Mouse (Mus musculus): ENCODE data around the gene Fgfr4. TPM values are rescaled to one million over a fixed set of nuclear protein-coding genes. Genes with fewer than 3 reads are reported as not detected.
"Not testable (repeated sequence)": the region's sequence is repeated elsewhere in the genome, so short reads cannot be mapped to it uniquely, and the experiment has no call there.

Fgfr4 gene
- polyA plus RNA-seq, 1 experiment from 2014 or later = 0.25 TPM

DNA sequence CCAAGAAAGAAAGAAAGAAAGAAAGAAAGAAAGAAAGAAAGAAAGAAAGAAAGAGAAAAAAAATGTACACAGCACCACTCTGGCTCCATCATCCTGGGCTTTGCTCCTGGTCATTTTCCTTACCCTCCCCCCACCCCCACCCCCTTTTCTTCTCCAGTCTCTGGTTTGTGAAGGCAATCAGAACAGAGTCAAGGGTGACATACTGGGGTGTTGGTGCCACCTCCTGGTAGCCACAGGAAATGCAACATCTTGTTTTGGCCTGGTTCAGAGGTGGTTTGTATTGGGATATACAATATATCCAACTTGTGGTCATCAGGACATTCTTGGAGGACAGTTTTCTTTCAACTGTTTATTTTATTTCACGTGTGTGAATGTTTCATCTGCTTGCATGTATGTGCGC lies 26.1 kb downstream of the Fgfr4 start:
- no peaks in the 10 kb centered on the region for H3K9me3 ChIP-seq (replicated peaks)
- 34% methylated on average over 2 of the region's 2 CpGs for WGBS
- H3K4me1 ChIP-seq = peaks cover 19% of the 10 kb centered on the region
- H3K36me3 ChIP-seq = no peaks in the 10 kb centered on the region
- H3K27me3 ChIP-seq (ENCODE audit: low read depth, poor library complexity, severe bottlenecking) = no peaks in the 10 kb centered on the region
- no peak overlapping the region for H3K4me3 ChIP-seq
- 0 out of 2 replicates have a peak overlapping the region, but pooled peaks have one; percentile 49 for H3K27ac ChIP-seq (replicated peaks)
- peak; percentile 75 for DNase-seq (ENCODE audit: low spot score)

GRCm38 (mm10) chr13:55179591-55179990 lies 27.2 kb downstream of the Fgfr4 start:
- Histone ChIP-seq H3K27me3 (ENCODE audit: low read depth, poor library complexity, severe bottlenecking) (no peaks in the 10 kb centered on the region), H3K4me1 (peaks cover 13% of the 10 kb centered on the region), H3K4me3 (no peak overlapping the region), H3K36me3 (no peaks in the 10 kb centered on the region), H3K9me3 (replicated peaks) (no peaks in the 10 kb centered on the region), H3K27ac (replicated peaks) (no peak overlapping the region)
- DNase-seq (ENCODE audit: low spot score) = no peak
- WGBS = 95% methylated on average over 3 of the region's 3 CpGs

DNA sequence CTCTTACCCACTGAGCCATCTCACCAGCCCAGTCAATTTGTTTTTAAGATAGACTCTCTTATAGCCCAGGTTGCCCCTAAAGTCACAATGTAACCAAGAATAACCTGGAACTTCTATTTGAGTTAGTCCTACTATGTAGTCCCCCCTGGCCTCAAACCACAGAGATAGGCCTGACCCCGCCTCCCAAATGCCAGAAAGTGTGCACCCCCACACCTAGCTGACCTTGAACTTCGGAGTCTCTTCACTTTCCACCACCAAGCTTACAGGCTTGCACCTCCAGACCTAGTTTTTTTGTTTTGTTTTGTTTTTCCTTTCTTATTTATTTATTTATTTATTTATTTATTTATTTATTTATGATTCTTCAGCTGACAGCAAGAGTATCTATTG lies 29.3 kb downstream of the Fgfr4 start:
- DNase-seq (ENCODE audit: low spot score) = no peak
- H3K4me1 ChIP-seq = peaks cover 11% of the 10 kb centered on the region

GRCm38 (mm10) chr13:55182173-55182894 lies 29.9 kb downstream of the Fgfr4 start:
- H3K4me3 ChIP-seq = peak overlapping the region; percentile 50
- H3K9me3 ChIP-seq (replicated peaks) = no peaks in the 10 kb centered on the region
- H3K27ac ChIP-seq (replicated peaks) = peak overlapping the region; percentile 83
- 4% methylated on average over 23 of the region's 23 CpGs for WGBS
- DNase-seq (ENCODE audit: low spot score) = peak; percentile 77
- H3K4me1 ChIP-seq = peaks cover 11% of the 10 kb centered on the region
- H3K27me3 ChIP-seq (ENCODE audit: low read depth, poor library complexity, severe bottlenecking) = no peaks in the 10 kb centered on the region
- no peaks in the 10 kb centered on the region for H3K36me3 ChIP-seq

More for the DNA sequence above, 29.3 kb downstream of the Fgfr4 start:
- no peaks in the 10 kb centered on the region for H3K36me3 ChIP-seq
- no peaks in the 10 kb centered on the region for H3K9me3 ChIP-seq (replicated peaks)
- WGBS = 76% methylated on average over 2 of the region's 2 CpGs
- H3K27ac ChIP-seq (replicated peaks) = no peak overlapping the region
- H3K27me3 ChIP-seq (ENCODE audit: low read depth, poor library complexity, severe bottlenecking) = no peaks in the 10 kb centered on the region
- H3K4me3 ChIP-seq = peak overlapping the region; percentile 50; the same call in 1 of the 2 replicates

GRCm38 (mm10) chr13:55183382-55183781 lies 30.9 kb downstream of the Fgfr4 start:
- Histone ChIP-seq H3K4me3 (no peak overlapping the region), H3K36me3 (no peaks in the 10 kb centered on the region), H3K4me1 (peaks cover 7% of the 10 kb centered on the region), H3K27me3 (ENCODE audit: low read depth, poor library complexity, severe bottlenecking) (no peaks in the 10 kb centered on the region), H3K27ac (replicated peaks) (no peak overlapping the region), H3K9me3 (replicated peaks) (no peaks in the 10 kb centered on the region)
- 82% methylated on average over 6 of the region's 6 CpGs for WGBS
- no peak for DNase-seq (ENCODE audit: low spot score)

GRCm38 (mm10) chr13:55187062-55187461 lies 34.6 kb downstream of the Fgfr4 start:
- H3K4me3 ChIP-seq; H3K27ac ChIP-seq (replicated peaks): not testable (repeated sequence)
- whole genome bisulfite sequencing = 63% methylated on average over 6 of the region's 9 CpGs

DNA sequence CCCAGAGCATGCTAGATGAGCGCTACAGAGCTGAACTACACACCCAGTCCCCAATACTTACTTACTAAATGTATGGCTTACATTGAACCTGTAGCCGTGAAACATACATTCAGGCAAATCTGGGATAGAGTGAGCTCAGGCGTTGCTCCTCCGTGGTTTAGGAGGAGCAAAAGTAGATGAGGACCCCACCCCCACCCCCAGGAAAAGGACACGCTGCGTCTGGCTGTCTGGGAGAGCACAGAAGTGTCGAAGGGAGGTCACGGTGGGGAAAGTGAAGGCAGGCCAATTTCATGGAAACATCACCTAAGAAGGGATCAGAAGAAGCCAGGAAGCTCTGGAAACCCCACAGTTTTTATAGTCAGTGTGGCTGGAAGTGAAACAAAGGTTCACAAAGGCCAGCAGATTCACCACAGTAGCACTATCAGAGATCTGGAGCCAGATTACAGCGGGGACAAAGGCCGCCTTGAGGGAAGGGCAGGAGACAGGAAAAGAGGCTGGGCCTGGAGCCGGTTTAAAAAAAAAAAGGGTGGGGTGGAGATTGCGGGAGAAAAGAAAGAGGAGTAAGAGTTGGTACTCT lies 37.2 kb downstream of the Fgfr4 start:
- H3K27me3 ChIP-seq (ENCODE audit: low read depth, poor library complexity, severe bottlenecking) = no peaks in the 10 kb centered on the region
- H3K4me3 ChIP-seq = peak overlapping the region; percentile 56
- peak overlapping the region; percentile 95 for H3K27ac ChIP-seq (replicated peaks)
- H3K36me3 ChIP-seq = no peaks in the 10 kb centered on the region
- H3K9me3 ChIP-seq (replicated peaks) = no peaks in the 10 kb centered on the region
- peaks cover 21% of the 10 kb centered on the region for H3K4me1 ChIP-seq
- DNase-seq (ENCODE audit: low spot score) = peak; percentile 58
- WGBS = 3% methylated on average over 12 of the region's 12 CpGs

More at GRCm38 (mm10) chr13:55187062-55187461, 34.6 kb downstream of the Fgfr4 start:
- H3K9me3 ChIP-seq (replicated peaks); H3K27me3 ChIP-seq (ENCODE audit: low read depth, poor library complexity, severe bottlenecking); DNase-seq (ENCODE audit: low spot score); H3K36me3 ChIP-seq: not testable (repeated sequence)
- H3K4me1 ChIP-seq = peaks cover 26% of the 10 kb centered on the region

DNA sequence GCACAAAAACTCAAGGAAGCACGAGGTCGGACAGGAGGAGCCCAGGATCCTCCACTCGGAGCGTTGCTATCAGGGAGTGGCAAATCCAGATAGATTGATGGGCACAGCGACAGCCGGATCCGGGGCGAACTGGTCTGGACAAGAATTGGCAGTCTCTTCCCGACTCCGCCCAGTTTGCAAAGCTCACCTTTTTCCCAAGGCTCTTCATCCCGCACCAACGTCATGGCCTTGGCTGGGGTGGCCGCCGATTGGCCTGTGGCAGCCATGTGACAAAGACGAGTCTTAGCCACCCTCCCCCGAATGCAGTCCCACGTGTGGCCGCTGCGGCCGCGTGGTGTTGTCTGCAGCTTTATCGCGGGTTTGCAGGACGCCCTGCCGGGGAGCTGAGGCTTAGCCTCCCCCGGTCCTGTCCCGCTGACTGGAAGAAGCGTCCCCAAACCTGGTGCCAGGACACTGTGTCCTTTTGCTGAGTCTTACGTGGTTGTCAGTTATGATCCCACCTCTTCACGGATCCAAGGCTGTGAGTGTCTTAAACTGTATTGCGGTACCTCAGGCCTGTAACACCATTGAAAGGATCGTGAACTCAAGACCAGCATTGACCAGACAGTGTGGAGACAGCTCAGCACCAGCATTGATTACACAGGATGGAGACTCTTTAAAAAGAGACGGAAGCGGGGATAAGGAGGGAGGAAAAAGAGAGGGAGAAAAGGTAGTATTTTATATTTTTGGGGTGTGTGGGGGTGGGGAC lies 37.9 kb downstream of the Fgfr4 start:
- Histone ChIP-seq H3K9me3 (replicated peaks) (no peaks in the 10 kb centered on the region), H3K27ac (replicated peaks) (peak overlapping the region; percentile 95), H3K4me1 (peaks cover 21% of the 10 kb centered on the region), H3K36me3 (no peaks in the 10 kb centered on the region), H3K4me3 (peak overlapping the region; percentile 56), H3K27me3 (ENCODE audit: low read depth, poor library complexity, severe bottlenecking) (no peaks in the 10 kb centered on the region)
- peak; percentile 98 for DNase-seq (ENCODE audit: low spot score)
- WGBS = 4% methylated on average over 34 of the region's 34 CpGs

GRCm38 (mm10) chr13:55191535-55191934 lies 39.1 kb downstream of the Fgfr4 start:
- no peak overlapping the region for H3K4me3 ChIP-seq
- no peak for DNase-seq (ENCODE audit: low spot score)
- H3K4me1 ChIP-seq = peaks cover 21% of the 10 kb centered on the region
- H3K9me3 ChIP-seq (replicated peaks) = no peaks in the 10 kb centered on the region
- H3K36me3 ChIP-seq = no peaks in the 10 kb centered on the region
- no peaks in the 10 kb centered on the region for H3K27me3 ChIP-seq (ENCODE audit: low read depth, poor library complexity, severe bottlenecking)
- WGBS = 84% methylated on average over 5 of the region's 5 CpGs
- no peak overlapping the region for H3K27ac ChIP-seq (replicated peaks)

DNA sequence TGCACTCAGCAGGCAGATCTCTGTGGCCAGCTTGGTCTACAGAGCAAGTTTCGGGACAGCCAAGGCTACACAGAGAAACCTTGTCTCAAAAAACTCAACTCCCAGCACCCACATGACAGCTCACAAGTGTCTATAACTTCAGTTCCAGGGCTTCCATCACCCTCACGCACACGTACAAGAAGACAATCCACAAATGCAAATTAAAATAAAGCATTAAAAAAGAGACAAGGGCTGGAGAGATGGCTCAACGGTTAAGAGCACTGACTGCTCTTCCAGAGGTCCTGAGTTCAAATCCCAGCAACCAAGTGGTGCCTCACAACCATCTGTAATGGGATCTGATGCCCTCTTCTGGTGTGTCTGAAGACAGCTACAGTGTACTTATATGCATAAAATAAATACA lies 50.3 kb downstream of the Fgfr4 start:
- not testable (repeated sequence) for H3K27me3 ChIP-seq (ENCODE audit: low read depth, poor library complexity, severe bottlenecking); H3K4me1 ChIP-seq; DNase-seq (ENCODE audit: low spot score); H3K4me3 ChIP-seq; H3K9me3 ChIP-seq (replicated peaks); H3K27ac ChIP-seq (replicated peaks); H3K36me3 ChIP-seq
- 86% methylated on average over 4 of the region's 4 CpGs for WGBS

- DNase-seq (ENCODE audit: low spot score) = no peak
- no peaks in the 10 kb centered on the region for H3K36me3 ChIP-seq
- H3K4me1 ChIP-seq = no peaks in the 10 kb centered on the region
- no peak overlapping the region for H3K4me3 ChIP-seq
- WGBS = 86% methylated on average over 9 of the region's 9 CpGs
- H3K27ac ChIP-seq (replicated peaks) = no peak overlapping the region
- H3K27me3 ChIP-seq (ENCODE audit: low read depth, poor library complexity, severe bottlenecking) = no peaks in the 10 kb centered on the region
- no peaks in the 10 kb centered on the region for H3K9me3 ChIP-seq (replicated peaks)
Observed at GRCm38 (mm10) chr13:55203740-55204139, 51.3 kb downstream of the Fgfr4 start.

DNA sequence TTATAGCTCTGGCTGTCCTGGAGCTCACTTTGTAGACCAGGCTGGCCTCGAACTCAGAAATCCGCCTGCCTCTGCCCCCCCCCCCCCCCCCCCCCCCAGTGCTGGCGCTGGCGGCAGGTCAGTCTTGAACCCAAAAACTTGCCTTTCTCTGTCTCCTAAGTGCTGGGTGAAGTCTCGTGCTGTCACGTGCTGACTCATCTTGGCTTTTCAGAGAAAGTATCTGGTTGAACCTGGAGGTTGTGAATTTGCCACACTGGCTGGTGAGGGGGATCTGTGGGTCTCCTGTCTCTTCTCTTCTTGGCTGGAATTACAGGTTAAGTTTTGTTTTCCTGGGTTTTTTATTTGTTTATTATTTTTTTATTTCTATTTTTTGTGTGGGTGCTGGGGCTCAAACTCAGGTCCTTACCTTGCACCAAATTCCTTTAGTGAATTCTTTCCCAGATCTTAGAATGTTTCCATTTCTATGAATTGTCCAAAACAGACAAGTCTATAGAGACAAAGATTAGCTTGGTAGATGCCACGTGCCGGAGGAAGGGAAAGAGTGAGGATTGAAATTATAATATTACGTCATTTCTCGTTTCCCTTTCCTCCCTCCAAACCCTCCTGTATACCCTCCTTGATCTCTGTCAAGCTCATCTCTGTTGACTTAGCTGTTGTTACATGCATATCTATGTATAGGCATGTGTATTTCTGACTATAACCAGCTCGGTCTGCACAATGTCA lies 52.4 kb downstream of the Fgfr4 start:
- no peaks in the 10 kb centered on the region for H3K9me3 ChIP-seq (replicated peaks)
- no peaks in the 10 kb centered on the region for H3K36me3 ChIP-seq
- H3K27ac ChIP-seq (replicated peaks) = no peak overlapping the region
- WGBS = 88% methylated on average over 9 of the region's 11 CpGs
- no peak for DNase-seq (ENCODE audit: low spot score)
- peaks cover 7% of the 10 kb centered on the region for H3K4me1 ChIP-seq
- no peak overlapping the region for H3K4me3 ChIP-seq
- no peaks in the 10 kb centered on the region for H3K27me3 ChIP-seq (ENCODE audit: low read depth, poor library complexity, severe bottlenecking)

Data from midbrain, embryonic 10.5 days (tissue).